Mouse (Mus musculus): ENCODE measurements around the gene Lrig1.
"Not testable (repeated sequence)": the region's sequence is repeated elsewhere in the genome, so short reads cannot be mapped to it uniquely, and the experiment has no call there.

Gene Lrig1

DNA sequence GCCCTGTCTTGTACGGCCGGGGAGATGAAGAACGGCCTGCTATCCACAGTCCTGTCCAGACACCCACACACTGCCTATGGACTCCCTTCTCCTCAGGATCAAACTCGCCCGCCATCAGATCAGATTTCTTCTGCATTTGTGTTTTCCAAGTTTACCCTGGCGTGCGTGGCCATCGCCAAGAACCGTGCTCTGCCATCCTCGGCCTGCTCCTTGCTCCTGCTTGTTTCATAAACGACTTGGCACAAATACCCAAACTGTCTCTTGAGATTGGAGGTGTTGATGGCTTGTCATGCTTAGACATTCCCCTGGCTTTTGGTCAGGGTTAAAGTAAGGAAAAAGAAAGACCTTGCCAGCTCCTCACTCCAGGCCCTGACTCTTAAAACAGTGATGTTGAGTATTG, 105.2 kb downstream of the Lrig1 start:
- in situ Hi-C loops (cut with MboI; ENCODE audit: unreplicated experiment in 2 of 2) = no loop called here

DNA sequence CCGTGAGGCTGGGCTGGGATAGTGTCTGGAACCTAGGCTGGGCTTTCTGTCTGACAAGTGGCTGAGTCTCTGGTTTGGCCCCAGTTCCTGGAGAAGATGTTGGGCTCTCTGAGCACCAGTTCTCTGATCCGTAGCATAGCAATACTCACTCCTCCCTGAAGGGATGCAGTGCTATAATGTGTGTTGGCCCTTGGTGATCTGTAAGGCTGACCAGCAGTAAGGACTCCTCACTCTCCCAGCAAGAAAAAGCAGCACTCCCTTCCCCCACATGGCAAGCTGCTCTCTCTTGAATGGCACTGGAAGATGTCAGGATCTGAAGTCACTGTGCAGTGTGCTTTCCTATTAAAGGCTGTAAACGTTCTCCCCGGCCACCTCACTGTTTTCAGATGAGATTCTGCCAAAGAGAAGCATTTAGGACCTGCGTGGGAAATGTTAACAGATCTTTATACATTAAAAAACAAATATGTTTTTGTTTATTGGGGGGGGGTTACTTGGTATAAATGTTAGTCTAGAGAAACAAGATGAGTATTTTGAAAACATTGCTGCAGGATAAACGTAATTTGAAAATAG, 105.8 kb downstream of the Lrig1 start:
- in situ Hi-C loops (cut with MboI; ENCODE audit: unreplicated experiment in 2 of 2) = no loop called here

DNA sequence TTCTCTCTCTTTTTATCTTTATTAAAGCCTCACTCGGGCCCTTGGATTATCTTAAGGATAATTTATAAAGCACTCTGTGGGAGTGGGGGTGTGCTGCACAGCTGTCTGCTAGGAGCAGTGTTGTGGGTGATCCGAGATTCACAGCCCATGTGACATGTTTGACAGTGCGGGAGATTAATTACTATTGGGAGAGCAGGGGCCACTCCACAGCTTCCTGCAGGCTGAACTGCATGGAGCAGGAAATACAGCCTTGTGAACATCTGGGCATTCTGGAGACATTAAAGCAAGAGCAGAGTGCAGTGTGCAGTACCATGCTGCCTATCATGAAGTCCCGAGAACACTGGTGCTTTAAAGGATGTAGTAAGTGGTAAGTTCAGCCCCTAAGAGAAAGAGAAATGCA, 107.2 kb downstream of the Lrig1 start:
- in situ Hi-C loops (cut with MboI; ENCODE audit: unreplicated experiment in 2 of 2) = no loop called here

DNA sequence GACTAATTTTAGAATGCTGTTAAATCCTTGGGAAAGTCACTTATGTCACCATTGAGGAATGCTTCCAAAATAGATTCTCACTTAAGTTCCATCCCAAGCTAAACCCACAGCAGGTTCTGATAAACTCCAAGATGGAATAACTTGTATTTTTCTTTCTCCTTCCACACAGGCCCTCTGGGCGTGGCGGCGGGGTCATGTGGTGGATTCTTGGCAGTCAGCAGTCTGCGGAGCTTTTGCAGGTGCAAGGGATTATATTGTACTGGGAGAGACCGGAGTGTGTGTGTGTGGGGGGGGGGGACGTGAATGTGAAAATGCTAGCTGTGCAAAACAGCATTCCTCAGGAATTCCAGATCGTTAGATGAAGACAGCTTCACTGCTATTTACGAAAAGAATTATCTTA, 107.7 kb downstream of the Lrig1 start:
- in situ Hi-C loops (cut with MboI; ENCODE audit: unreplicated experiment in 2 of 2) = no loop called here

DNA sequence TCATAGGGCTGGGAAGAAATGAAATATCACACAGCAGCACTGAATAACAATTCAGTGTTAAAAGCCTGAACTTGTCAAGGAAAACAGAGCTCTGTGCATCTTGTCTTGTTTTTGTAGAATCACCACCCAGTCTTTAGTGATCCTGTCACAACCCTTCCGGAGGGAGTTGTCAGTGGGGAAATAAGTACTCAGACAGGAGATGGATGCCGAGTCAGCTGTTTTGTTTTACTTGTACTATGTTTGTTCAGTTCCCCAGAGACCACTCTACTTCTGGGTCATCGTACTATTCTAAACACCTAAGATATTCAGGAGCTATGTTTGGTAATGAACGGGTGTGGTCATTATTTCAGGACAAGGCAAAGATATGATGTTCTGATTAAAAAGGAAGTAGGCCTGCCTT, 111.6 kb downstream of the Lrig1 start:
- in situ Hi-C loops (cut with MboI; ENCODE audit: unreplicated experiment in 2 of 2) = no loop called here

DNA sequence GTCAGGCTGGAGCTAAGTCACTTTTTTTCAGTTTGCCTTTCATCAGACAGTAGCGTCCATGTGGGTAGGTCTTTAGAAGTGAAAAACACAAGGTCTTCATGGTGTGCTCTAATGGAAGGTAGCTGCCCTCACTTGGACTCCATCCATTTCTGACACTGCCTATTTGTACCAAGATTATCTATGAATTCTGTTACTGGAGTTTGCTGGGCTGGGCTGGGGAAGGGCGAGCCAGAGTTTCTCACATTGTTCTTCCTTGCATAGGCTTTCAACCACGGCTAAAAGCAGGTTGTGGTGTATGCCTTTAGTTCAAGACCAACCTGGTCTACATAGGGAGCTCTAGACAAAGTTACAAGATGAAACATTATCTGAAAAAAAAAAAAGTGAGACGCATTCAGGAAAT, 115.0 kb downstream of the Lrig1 start:
- in situ Hi-C loops (cut with MboI; ENCODE audit: unreplicated experiment in 2 of 2) = no loop called here

DNA sequence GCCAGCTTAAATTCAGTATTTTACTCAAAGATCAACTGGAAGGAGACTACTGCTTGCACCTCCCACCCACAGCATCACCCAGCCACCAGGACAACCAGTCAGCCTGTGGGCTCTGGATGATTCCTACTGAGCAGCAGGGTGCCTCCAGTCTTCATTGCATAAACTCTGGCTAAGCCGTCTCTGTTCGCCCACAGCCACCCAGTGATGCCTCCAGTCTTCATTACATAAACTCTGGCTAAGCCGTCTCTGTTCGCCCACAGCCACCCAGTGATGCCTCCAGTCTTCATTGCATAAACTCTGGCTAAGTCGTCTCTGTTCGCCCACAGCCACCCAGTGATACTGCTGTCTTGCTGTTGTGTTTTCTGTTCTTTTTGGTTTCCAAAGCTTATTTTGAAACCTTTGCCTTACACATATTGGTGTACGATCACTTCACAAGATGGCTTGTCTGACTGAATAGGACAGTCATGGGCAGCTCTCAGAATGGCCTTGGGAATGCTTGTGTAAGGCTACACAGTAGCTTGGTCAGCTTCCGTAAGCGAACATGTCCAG, 115.7 kb downstream of the Lrig1 start:
- in situ Hi-C loops (cut with MboI; ENCODE audit: unreplicated experiment in 2 of 2) = no loop called here

DNA sequence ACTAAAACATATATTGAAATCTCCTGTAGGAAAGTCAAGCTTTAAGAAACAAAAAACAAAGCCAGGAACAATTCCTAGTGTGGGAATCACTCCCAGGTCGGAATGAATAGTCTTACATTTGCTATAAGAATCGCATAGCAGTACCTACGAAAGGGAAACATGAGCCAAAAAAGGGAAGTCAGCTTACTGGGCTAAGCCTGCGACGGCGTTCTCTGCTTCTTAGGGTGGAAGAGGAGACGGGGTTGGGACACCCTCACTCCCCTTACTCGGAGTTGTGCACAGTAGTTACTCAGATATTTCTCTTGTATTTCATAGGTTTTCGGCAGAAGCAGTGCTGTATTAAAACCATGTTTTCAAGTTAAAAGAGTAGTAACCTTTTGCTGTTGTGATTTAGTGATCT, 117.9 kb downstream of the Lrig1 start:
- in situ Hi-C loops (cut with MboI; ENCODE audit: unreplicated experiment in 2 of 2) = no loop called here

DNA sequence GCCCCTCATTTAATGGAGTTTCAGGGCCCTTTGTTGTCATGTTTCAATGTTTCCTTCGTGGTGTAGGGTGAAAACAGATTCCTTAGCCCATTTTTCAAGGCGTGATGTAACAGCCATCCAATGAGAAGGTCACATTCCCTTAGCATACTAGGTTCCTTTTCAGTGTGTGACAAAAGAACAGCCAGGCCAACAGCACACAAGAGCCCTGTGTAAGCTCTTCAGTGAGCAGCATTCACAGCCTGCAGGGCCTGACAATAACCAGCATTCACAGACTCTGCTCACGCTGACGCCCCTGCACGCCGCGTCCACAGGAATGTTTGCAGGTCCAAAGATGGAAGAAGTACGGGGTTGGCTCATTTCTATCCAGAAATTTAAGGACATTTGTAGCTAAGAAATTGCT, 122.0 kb downstream of the Lrig1 start:
- in situ Hi-C loops (cut with MboI; ENCODE audit: unreplicated experiment in 2 of 2) = no loop called here

DNA sequence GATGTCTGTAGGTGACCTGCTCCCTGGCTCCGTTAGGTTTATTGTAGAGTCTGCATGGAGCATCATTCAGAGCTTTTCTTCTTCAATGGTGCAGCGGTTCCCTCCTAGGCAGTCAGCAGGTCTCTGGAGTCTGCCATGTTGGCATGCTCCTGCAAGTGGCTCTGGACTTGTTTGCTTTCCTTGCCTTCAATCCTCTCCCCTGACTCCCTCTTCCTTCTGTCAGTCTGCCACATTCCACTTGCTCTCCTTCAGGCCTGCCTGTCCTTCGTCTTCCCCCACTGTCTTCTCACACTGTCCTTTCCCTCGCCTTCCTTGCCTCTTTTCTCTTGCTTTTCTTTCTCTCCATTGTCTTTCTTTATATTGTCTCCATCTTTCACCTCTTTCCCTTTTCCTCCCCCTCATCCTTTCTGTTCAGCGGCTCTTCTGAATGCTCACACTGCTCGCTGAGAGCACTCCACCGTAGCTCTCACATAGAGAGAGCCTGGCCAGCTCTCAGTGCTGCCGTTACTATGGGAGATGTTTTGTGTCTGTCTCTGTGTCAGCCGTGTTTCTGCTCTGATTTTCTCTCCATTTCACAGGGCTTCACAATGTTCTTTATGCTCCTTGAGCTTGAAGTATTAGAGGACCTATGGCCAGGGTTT, 124.3 kb downstream of the Lrig1 start:
- in situ Hi-C loops (cut with MboI; ENCODE audit: unreplicated experiment in 2 of 2) = no loop called here

DNA sequence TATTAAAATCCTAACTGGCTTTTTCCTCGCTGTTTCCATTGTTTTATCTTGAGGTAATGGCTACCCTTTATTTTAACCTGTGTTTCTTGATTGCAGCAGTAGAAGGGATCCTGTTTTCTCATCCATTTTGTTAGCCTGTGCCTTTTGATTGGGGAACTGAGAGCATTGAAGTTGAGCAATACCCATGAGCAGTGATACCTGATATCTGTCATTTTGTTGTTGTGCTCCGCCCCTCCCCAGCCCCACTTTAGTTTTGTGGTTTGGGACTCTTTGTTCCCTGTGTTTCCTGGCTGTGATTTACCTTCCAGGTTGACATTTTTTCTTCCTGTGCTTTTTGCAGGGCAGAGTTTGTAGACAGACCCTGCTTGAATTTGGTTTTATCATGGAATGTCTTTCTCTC, 131.9 kb downstream of the Lrig1 start:
- in situ Hi-C loops (cut with MboI; ENCODE audit: unreplicated experiment in 2 of 2) = no loop called here

DNA sequence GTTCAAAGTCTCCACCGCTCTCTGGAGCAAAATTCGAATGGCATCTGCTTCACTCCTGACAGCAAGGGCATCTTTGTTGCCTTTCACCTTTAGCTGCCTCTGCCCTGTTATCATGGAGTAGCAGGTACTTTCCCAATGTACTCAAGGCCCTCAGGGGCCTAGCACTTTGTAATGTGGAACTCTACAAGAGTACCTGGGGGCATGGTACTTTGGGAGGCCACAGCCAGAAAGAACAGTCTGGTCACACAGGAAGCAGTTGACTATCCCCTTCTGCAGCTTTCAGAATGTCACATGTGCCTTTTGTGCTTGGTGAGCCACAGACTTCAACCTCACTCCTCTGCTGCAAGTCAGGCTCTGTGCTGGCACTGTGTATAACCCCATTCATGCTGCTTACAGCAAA, 134.2 kb downstream of the Lrig1 start:
- in situ Hi-C loops (cut with MboI; ENCODE audit: unreplicated experiment in 2 of 2) = no loop called here

DNA sequence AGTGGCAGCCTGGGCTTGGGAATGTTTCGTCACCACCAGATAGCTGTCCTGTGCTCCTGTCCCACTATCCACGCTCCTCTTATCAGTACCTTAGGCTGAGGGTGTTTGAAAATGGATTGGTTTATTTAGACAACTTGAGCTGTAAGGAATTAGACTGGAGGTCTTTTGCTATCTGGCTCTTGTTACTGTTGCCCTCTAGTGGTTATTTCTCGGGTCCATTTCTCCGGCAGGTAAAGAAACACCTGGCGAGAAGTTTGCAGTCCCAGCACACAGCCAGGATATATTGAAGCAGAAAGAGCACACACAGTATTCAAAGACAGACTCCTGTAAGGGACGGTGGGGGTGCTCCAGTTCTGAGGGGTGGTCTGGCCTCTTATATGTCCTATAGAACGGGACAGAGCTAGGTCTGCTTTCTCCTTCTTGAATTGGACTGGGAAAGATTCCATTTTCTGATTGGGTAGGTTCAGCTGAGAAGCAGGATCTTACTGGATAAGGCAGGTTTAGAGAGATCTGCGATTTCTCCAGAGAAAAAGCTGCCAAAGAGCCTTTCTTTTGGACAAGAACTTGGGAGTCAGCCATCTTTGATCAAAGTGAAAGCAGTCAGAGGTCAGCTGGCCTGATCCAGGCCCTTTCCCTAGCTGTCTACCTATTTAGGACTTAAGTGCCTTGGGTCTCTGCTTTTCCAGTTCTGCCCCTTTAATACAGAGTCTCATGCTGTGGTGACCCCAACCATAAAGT, 136.6 kb downstream of the Lrig1 start:
- in situ Hi-C loops (cut with MboI; ENCODE audit: unreplicated experiment in 2 of 2) = no loop called here

DNA sequence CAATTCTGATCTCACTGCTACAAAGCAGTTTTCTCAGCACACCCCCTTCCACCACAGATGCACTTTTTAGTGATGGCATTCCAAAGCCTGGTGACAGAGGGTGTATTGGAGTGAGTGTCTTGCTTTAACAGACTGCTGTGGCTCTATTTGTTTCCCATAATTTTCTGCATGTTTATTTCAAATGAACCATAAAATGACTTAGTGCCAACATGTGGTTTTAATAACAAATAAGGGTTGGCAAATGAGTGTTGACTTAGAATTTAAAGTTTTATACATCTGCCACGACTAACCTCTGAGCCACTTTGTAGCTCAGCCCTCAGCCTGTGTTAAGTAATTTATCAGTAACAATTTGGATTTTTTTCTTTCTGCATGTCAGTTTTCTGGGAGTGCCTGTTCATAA, 138.6 kb downstream of the Lrig1 start:
- in situ Hi-C loops (cut with MboI; ENCODE audit: unreplicated experiment in 2 of 2) = no loop called here

DNA sequence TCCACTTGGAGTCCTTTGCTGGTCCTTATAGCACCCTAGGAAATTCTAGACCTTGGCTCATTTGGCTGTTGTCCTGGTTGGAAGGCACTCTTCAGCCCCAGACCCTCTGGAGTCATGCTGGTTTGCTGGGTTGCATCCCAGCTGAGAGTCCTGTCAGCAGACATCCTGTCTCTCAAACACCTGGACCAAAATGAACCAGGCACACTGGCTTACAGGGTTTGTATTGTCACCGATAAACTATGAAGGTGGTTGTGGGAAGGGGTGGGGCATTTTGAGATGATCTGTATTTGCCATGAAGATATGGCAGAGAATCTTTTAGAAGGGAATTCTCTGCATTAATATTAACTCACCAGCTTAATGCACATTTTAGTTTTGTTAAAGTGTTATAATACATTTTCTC, 139.1 kb downstream of the Lrig1 start:
- in situ Hi-C loops (cut with MboI; ENCODE audit: unreplicated experiment in 2 of 2) = no loop called here

DNA sequence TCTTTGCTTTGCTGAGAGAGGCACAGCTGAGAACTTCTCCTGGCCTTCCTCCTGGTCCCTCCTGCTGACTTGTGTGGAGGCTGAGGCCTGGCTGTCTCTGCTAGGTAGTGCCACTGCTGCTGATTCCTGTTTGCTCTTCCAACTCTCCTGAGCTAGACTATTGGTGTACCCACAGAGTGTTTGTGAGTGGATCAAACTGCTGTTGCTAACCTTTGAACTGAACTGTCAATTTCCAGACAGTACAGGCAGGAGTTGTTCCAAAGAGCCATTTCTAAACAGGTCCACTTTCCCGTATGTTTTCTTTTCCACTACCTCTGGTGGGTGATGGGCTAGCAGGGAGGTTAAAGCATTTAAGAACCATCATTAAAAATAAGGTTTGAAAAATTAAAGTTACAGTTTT, 141.4 kb downstream of the Lrig1 start:
- in situ Hi-C loops (cut with MboI; ENCODE audit: unreplicated experiment in 2 of 2) = not testable (repeated sequence)

Data from v-Abl transformed pro-B cells (cell line).